Mouse (Mus musculus) hindbrain, embryonic 11.5 days (tissue): ENCODE measurements around the gene Ttc28. TPM values are rescaled to one million over a fixed set of nuclear protein-coding genes. Genes with fewer than 3 reads are reported as not detected.

ENCODE experiments used
- ATAC-seq: fragments of 200-750 bp; cut with Nextera tagmentation; 2 replicates; pipeline ENCODE4 v1.8.0; 2017; ENCODE audit warnings: mild to moderate bottlenecking, moderate TSS enrichment, moderate library complexity; ENCODE audit not compliant: low FRiP score
- DNase-seq: peaks from one replicate; pipeline ENCODE4 v3.0.0-alpha.2; 2015; ENCODE audit warnings: low spot score
- H3K27ac ChIP-seq: fragments of 300-500 bp; sonication (generic); 2 replicates; pipeline ENCODE4 v1.5.1; 2014; ENCODE audit warnings: mild to moderate bottlenecking, low read depth, low read length
- H3K27me3 ChIP-seq: fragments of 300-500 bp; sonication (generic); 2 replicates; pipeline ENCODE4 v1.6.1; 2014; ENCODE audit warnings: mild to moderate bottlenecking, low read length, moderate library complexity, mixed read lengths; ENCODE audit not compliant: control insufficient read depth, insufficient read depth
- H3K36me3 ChIP-seq: fragments of 300-500 bp; sonication (generic); 2 replicates; pipeline ENCODE4 v1.6.1; 2014; ENCODE audit warnings: mild to moderate bottlenecking, low read length, moderate library complexity, mixed read lengths; ENCODE audit not compliant: control insufficient read depth, insufficient read depth
- H3K4me1 ChIP-seq: fragments of 300-500 bp; sonication (generic); replicated peaks from 2 replicates; pipeline ENCODE4 v1.6.1; 2014; ENCODE audit warnings: low read length, mixed read lengths; ENCODE audit not compliant: control insufficient read depth, insufficient read depth
- H3K4me2 ChIP-seq: fragments of 300-500 bp; sonication (generic); replicated peaks from 2 replicates; pipeline ENCODE4 v1.6.1; 2014; ENCODE audit warnings: mild to moderate bottlenecking, low read depth, low read length
- H3K4me3 ChIP-seq: fragments of 300-500 bp; sonication (generic); 2 replicates; pipeline ENCODE4 v1.5.1; 2014; ENCODE audit warnings: low read depth, low read length
- H3K9ac ChIP-seq: fragments of 300-500 bp; sonication (generic); 2 replicates; pipeline ENCODE4 v1.6.1; 2014; ENCODE audit warnings: low read depth, low read length
- H3K9me3 ChIP-seq: fragments of 300-500 bp; sonication (generic); 2 replicates; pipeline ENCODE4 v1.6.1; 2016; ENCODE audit warnings: low read length; ENCODE audit not compliant: control insufficient read depth
- WGBS: fragments of 180-500 bp; shearing (Covaris S2); extraction: QIAGEN DNeasy Blood & Tissue Kit; methylation state at CpG from one replicate; pipeline ENCODE4 v1.1.7; 2014; 5-methylcytosine and 5-hydroxymethylcytosine counted together
- polyA plus RNA-seq: library from polyadenylated mRNA; unstranded; fragments of >200 nt; fragmentation: Nextera tagmentation; extraction: Ambion mirVana; gene quantifications from 2 replicates; pipeline ENCODE4 v1.2.1, GENCODE M21; 2014

The Ttc28 gene
- polyA plus RNA-seq, 1 experiment from 2014 or later: 15.6 TPM

- Histone ChIP-seq H3K9me3 (no peaks in the 10 kb centered on the region), H3K4me3 (no peak overlapping the region), H3K27ac (no peak overlapping the region), H3K36me3 (0 out of 2 replicates have a peak, but pooled peaks cover 4% of the 10 kb centered on the region), H3K9ac (no peak overlapping the region), H3K27me3 (no peaks in the 10 kb centered on the region), H3K4me2 (no peak overlapping the region), H3K4me1 (peaks cover 14% of the 10 kb centered on the region)
- ATAC-seq: no peak
- WGBS: 73% methylated on average over 7 of the region's 7 CpGs
- no peak for DNase-seq
Observed at GRCm38 (mm10) chr5:111100585-111100984, 221.0 kb downstream of the Ttc28 start.

- Histone ChIP-seq H3K27ac (no peak overlapping the region), H3K36me3 (0 out of 2 replicates have a peak, but pooled peaks cover 4% of the 10 kb centered on the region), H3K4me2 (no peak overlapping the region), H3K4me1 (peaks cover 14% of the 10 kb centered on the region), H3K9me3 (no peaks in the 10 kb centered on the region), H3K27me3 (no peaks in the 10 kb centered on the region), H3K9ac (no peak overlapping the region), H3K4me3 (no peak overlapping the region)
- no peak for ATAC-seq
- WGBS: 59% methylated on average over 6 of the region's 6 CpGs
- no peak for DNase-seq
Observed at GRCm38 (mm10) chr5:111101383-111101932, 221.9 kb downstream of the Ttc28 start.

GRCm38 (mm10) chr5:111104801-111105200 lies 225.2 kb downstream of the Ttc28 start:
- H3K9me3 ChIP-seq: no peaks in the 10 kb centered on the region
- WGBS: 93% methylated on average over 7 of the region's 7 CpGs
- H3K4me3 ChIP-seq: no peak overlapping the region
- H3K9ac ChIP-seq: no peak overlapping the region
- DNase-seq (no peak), ATAC-seq (no peak)
- no peaks in the 10 kb centered on the region for H3K27me3 ChIP-seq
- 0 out of 2 replicates have a peak, but pooled peaks cover 4% of the 10 kb centered on the region for H3K36me3 ChIP-seq
- no peaks in the 10 kb centered on the region for H3K4me1 ChIP-seq
- H3K4me2 ChIP-seq: no peak overlapping the region
- H3K27ac ChIP-seq: no peak overlapping the region

- no peak for ATAC-seq
- no peak overlapping the region for H3K27ac ChIP-seq
Observed at GRCm38 (mm10) chr5:111111378-111111777, 231.8 kb downstream of the Ttc28 start.

GRCm38 (mm10) chr5:111113183-111113582 lies 233.6 kb downstream of the Ttc28 start:
- WGBS: 81% methylated on average over 7 of the region's 7 CpGs
- H3K9ac ChIP-seq: no peak overlapping the region
- no peak overlapping the region for H3K4me3 ChIP-seq

More at GRCm38 (mm10) chr5:111111378-111111777, 231.8 kb downstream of the Ttc28 start:
- DNase-seq: no peak
- H3K4me1 ChIP-seq: peaks cover 4% of the 10 kb centered on the region; the same call in 1 of the 2 replicates
- no peaks in the 10 kb centered on the region for H3K9me3 ChIP-seq
- H3K9ac ChIP-seq: no peak overlapping the region
- 52% methylated on average over 6 of the region's 6 CpGs for WGBS
- H3K4me3 ChIP-seq: no peak overlapping the region
- no peak overlapping the region for H3K4me2 ChIP-seq
- no peaks in the 10 kb centered on the region for H3K27me3 ChIP-seq
- no peaks in the 10 kb centered on the region for H3K36me3 ChIP-seq

GRCm38 (mm10) chr5:111113694-111114375 lies 234.2 kb downstream of the Ttc28 start:
- Histone ChIP-seq H3K4me1 (peaks cover 4% of the 10 kb centered on the region; the same call in 1 of the 2 replicates), H3K36me3 (no peaks in the 10 kb centered on the region), H3K27me3 (no peaks in the 10 kb centered on the region), H3K4me3 (no peak overlapping the region), H3K9me3 (no peaks in the 10 kb centered on the region), H3K27ac (no peak overlapping the region), H3K9ac (no peak overlapping the region), H3K4me2 (no peak overlapping the region)
- ATAC-seq (no peak), DNase-seq (no peak)
- 78% methylated on average over 8 of the region's 8 CpGs for WGBS

More at GRCm38 (mm10) chr5:111113183-111113582, 233.6 kb downstream of the Ttc28 start:
- Histone ChIP-seq H3K36me3 (no peaks in the 10 kb centered on the region), H3K9me3 (no peaks in the 10 kb centered on the region), H3K27ac (no peak overlapping the region), H3K4me1 (peaks cover 4% of the 10 kb centered on the region; the same call in 1 of the 2 replicates), H3K4me2 (no peak overlapping the region), H3K27me3 (no peaks in the 10 kb centered on the region)
- DNase-seq: no peak
- ATAC-seq: no peak

- WGBS: 88% methylated on average over 10 of the region's 10 CpGs
Observed at GRCm38 (mm10) chr5:111114597-111114996, 235.0 kb downstream of the Ttc28 start.

GRCm38 (mm10) chr5:111115519-111116350 lies 236.1 kb downstream of the Ttc28 start:
- H3K36me3 ChIP-seq: no peaks in the 10 kb centered on the region
- peak; percentile 56 for DNase-seq
- 62% methylated on average over 15 of the region's 15 CpGs for WGBS
- no peak overlapping the region for H3K4me2 ChIP-seq
- H3K27ac ChIP-seq: no peak overlapping the region
- H3K9ac ChIP-seq: no peak overlapping the region
- no peaks in the 10 kb centered on the region for H3K9me3 ChIP-seq
- no peak overlapping the region for H3K4me3 ChIP-seq
- ATAC-seq: no peak
- H3K4me1 ChIP-seq: peaks cover 4% of the 10 kb centered on the region; the same call in 1 of the 2 replicates
- H3K27me3 ChIP-seq: no peaks in the 10 kb centered on the region

More at GRCm38 (mm10) chr5:111114597-111114996, 235.0 kb downstream of the Ttc28 start:
- H3K9ac ChIP-seq: no peak overlapping the region
- no peaks in the 10 kb centered on the region for H3K9me3 ChIP-seq
- no peak overlapping the region for H3K4me3 ChIP-seq
- H3K27ac ChIP-seq: no peak overlapping the region
- ATAC-seq: no peak
- no peak for DNase-seq
- H3K27me3 ChIP-seq: no peaks in the 10 kb centered on the region
- no peaks in the 10 kb centered on the region for H3K36me3 ChIP-seq
- H3K4me2 ChIP-seq: no peak overlapping the region
- H3K4me1 ChIP-seq: peaks cover 4% of the 10 kb centered on the region; the same call in 1 of the 2 replicates
